Mouse (Mus musculus): ENCODE data around the gene Mmab. TPM values are rescaled to one million over a fixed set of nuclear protein-coding genes. Genes with fewer than 3 reads are reported as not detected.

The Mmab gene
- polyA plus RNA-seq, 1 experiment: 28.3 TPM

- TF ChIP-seq POLR2A (IDR thresholded peaks at IDR 0.05; ENCODE audit: borderline replicate concordance, extremely low read depth, insufficient read depth, insufficient read length, poor library complexity, severe bottlenecking) (no peak), CTCF (IDR thresholded peaks at IDR 0.05; ENCODE audit: borderline replicate concordance, extremely low read depth, insufficient read depth, insufficient read length) (no peak)
- no peak for DNase-seq (ENCODE audit: low read depth)
Measured at GRCm38 (mm10) chr5:114407810-114408209, 36.0 kb downstream of the Mmab start.

- TF ChIP-seq POLR2A (IDR thresholded peaks at IDR 0.05; ENCODE audit: borderline replicate concordance, extremely low read depth, insufficient read depth, insufficient read length, poor library complexity, severe bottlenecking): no peak
- TF ChIP-seq CTCF (IDR thresholded peaks at IDR 0.05; ENCODE audit: borderline replicate concordance, extremely low read depth, insufficient read depth, insufficient read length): no peak
- peak; percentile 35 for DNase-seq (ENCODE audit: low read depth)
Measured at GRCm38 (mm10) chr5:114407269-114407668, 36.6 kb downstream of the Mmab start.

DNA sequence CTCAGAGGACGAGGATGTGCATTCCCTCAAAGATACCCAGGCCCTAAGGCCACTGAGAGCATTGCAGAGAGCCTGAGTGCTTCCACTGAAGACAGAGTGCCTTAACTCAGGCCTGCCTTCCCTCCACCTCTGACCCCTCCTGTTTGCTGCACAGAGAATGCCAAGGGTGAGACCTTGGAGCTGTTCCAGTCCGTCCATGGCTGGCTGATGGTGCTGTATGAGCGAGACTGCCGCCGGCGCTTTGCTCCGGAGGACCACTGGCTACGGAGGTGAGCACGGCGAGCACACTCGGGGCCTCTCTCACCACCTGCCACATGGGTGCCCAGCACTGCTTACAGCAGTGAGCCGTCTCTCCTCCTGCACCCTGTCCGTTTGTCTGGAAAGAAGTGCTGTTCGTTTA, 37.3 kb downstream of the Mmab start:
- TF ChIP-seq CTCF (IDR thresholded peaks at IDR 0.05; ENCODE audit: borderline replicate concordance, extremely low read depth, insufficient read depth, insufficient read length) (no peak), POLR2A (IDR thresholded peaks at IDR 0.05; ENCODE audit: borderline replicate concordance, extremely low read depth, insufficient read depth, insufficient read length, poor library complexity, severe bottlenecking) (no peak)
- no peak for DNase-seq (ENCODE audit: low read depth)

- no peak for DNase-seq (ENCODE audit: low read depth)
- no peak for TF ChIP-seq POLR2A (IDR thresholded peaks at IDR 0.05; ENCODE audit: borderline replicate concordance, extremely low read depth, insufficient read depth, insufficient read length, poor library complexity, severe bottlenecking)
- no peak for TF ChIP-seq CTCF (IDR thresholded peaks at IDR 0.05; ENCODE audit: borderline replicate concordance, extremely low read depth, insufficient read depth, insufficient read length)
Measured at GRCm38 (mm10) chr5:114393169-114393568, 50.7 kb downstream of the Mmab start.

GRCm38 (mm10) chr5:114384448-114384847, 59.4 kb downstream of the Mmab start:
- DNase-seq (ENCODE audit: low read depth): no peak
- TF ChIP-seq POLR2A (IDR thresholded peaks at IDR 0.05; ENCODE audit: borderline replicate concordance, extremely low read depth, insufficient read depth, insufficient read length, poor library complexity, severe bottlenecking) (no peak), CTCF (IDR thresholded peaks at IDR 0.05; ENCODE audit: borderline replicate concordance, extremely low read depth, insufficient read depth, insufficient read length) (no peak)

- TF ChIP-seq CTCF (IDR thresholded peaks at IDR 0.05; ENCODE audit: borderline replicate concordance, extremely low read depth, insufficient read depth, insufficient read length) (peak; percentile 76), POLR2A (IDR thresholded peaks at IDR 0.05; ENCODE audit: borderline replicate concordance, extremely low read depth, insufficient read depth, insufficient read length, poor library complexity, severe bottlenecking) (no peak)
- no peak for DNase-seq (ENCODE audit: low read depth)
Measured at GRCm38 (mm10) chr5:114383184-114383904, 60.5 kb downstream of the Mmab start.

Other genes starting within 250 kb of the Mmab start
- 0.68 and 1.1 TPM in 2 replicates for gene Foxn4, start 170.3 kb downstream of the Mmab start, polyA plus RNA-seq (2012; rRNA removed)
- gene Myo1h, start 154.9 kb downstream of the Mmab start, polyA plus RNA-seq (2012; rRNA removed): 0.37 and 0.47 TPM in 2 replicates
- gene Kctd10, start 63.6 kb downstream of the Mmab start, polyA plus RNA-seq (2012; rRNA removed): 91.8 and 96.2 TPM in 2 replicates
- gene Ube3b, start 63.5 kb downstream of the Mmab start, polyA plus RNA-seq (2012; rRNA removed): 63.1 and 66.4 TPM in 2 replicates
- gene Mvk, start 209 bp upstream of the Mmab start, polyA plus RNA-seq (2012; rRNA removed): 63.8 and 67.6 TPM in 2 replicates
- gene Fam222a, start 124.0 kb upstream of the Mmab start, polyA plus RNA-seq (2012; rRNA removed): 13.6 and 16.6 TPM in 2 replicates
- 1.5 and 1.7 TPM in 2 replicates for gene Trpv4, start 214.4 kb upstream of the Mmab start, polyA plus RNA-seq (2012; rRNA removed)
- 29.3 and 33.1 TPM in 2 replicates for gene Gltp, start 246.9 kb upstream of the Mmab start, polyA plus RNA-seq (2012; rRNA removed)

All from brain, embryonic 14.5 days (tissue).